Mouse (Mus musculus): ENCODE measurements around the gene Prrc2a. TPM values are rescaled to one million over a fixed set of nuclear protein-coding genes. Genes with fewer than 3 reads are reported as not detected.

The Prrc2a gene
- polyA plus RNA-seq, 2 experiments: 192 to 404 TPM

DNA sequence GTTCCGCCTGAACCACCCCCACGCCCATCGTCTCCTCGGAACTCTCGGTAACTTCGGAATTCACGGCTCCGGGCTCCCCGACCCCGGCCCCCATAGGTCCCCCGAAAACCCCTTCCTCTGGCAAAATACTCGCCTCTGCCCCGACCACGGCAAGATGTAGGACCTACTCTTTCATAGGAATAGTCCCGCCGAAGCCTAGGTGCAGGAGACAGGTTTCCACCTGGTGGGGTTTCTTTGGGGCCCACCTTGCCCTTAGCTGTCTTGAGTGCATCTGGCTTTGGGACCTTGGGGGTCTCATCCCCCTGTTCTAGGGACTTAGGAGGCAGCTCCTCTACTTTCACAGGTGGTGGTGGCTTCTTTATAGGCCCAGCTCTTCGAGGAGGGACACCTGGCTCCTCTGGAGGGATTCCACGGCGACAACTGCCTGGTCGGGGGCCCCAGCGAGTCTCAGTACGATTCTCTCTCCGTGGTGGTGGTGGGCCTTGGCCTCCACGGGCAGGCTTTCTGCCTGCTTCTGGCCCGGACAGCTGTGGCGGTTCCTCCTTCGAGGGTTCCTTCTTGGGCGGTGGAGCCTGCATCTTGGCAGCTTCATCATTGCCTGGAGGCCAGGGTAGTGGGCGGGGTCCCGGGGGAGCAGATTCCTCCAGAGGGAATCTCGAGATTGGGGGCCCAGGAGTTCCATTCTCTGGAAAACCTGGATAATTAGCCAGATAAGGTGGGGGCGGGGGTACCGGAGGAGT lies 8.1 kb downstream of the Prrc2a start:
- TF ChIP-seq POLR2A (IDR thresholded peaks at IDR 0.05; ENCODE audit: borderline replicate concordance, extremely low read depth, insufficient read depth, insufficient read length): no peak
- H3K9ac ChIP-seq (ENCODE audit: low read depth, low read length, severe bottlenecking): no peak overlapping the region

DNA sequence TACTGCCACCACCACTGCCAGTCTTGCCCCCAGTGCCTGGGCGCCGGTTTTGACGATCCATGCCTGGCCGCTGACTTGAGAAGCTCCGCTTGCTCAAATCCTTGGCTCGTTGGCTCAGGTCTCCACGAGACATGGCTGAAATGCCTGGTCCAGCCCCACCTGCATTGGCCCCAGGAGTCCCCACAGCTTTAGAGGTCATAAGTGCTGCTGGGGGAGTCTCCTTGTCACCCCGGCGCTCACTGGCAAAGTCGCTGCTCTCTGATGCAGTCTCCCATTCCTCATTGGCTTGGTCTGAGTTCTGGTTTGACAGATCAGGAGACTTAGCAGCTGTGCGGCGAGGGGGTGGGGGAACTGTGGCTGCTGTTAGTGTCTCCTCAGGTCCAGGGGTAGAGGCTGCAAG lies 9.2 kb downstream of the Prrc2a start:
- WGBS: 90% methylated on average over 12 of the region's 12 CpGs
- Histone ChIP-seq H3K9ac (ENCODE audit: low read depth, low read length, severe bottlenecking) (no peak overlapping the region), H3K9me3 (ENCODE audit: control insufficient read depth, low read length) (no peaks in the 10 kb centered on the region), H3K4me3 (replicated peaks; ENCODE audit: low read length) (no peak overlapping the region), H3K36me3 (ENCODE audit: control insufficient read depth, insufficient read depth, low read length) (peaks cover 99% of the 10 kb centered on the region), H3K27me3 (ENCODE audit: control insufficient read depth, insufficient read depth, low read length) (no peaks in the 10 kb centered on the region), H3K4me2 (replicated peaks; ENCODE audit: low read depth, low read length, severe bottlenecking) (no peak overlapping the region), H3K27ac (replicated peaks; ENCODE audit: low read depth, low read length) (no peak overlapping the region), H3K4me1 (ENCODE audit: control insufficient read depth, insufficient read depth, low read length) (no peaks in the 10 kb centered on the region)
- TF ChIP-seq POLR2A (IDR thresholded peaks at IDR 0.05; ENCODE audit: borderline replicate concordance, extremely low read depth, insufficient read depth, insufficient read length): no peak
- no peak for DNase-seq (ENCODE audit: low spot score)
- ATAC-seq (ENCODE audit: low FRiP score, low read depth): no peak

More for the DNA sequence above, 8.1 kb downstream of the Prrc2a start:
- Histone ChIP-seq H3K36me3 (ENCODE audit: control insufficient read depth, insufficient read depth, low read length) (peaks cover 100% of the 10 kb centered on the region), H3K9me3 (ENCODE audit: control insufficient read depth, low read length) (no peaks in the 10 kb centered on the region), H3K27me3 (ENCODE audit: control insufficient read depth, insufficient read depth, low read length) (no peaks in the 10 kb centered on the region), H3K27ac (replicated peaks; ENCODE audit: low read depth, low read length) (no peak overlapping the region), H3K4me2 (replicated peaks; ENCODE audit: low read depth, low read length, severe bottlenecking) (no peak overlapping the region), H3K4me3 (replicated peaks; ENCODE audit: low read length) (no peak overlapping the region), H3K4me1 (ENCODE audit: control insufficient read depth, insufficient read depth, low read length) (no peaks in the 10 kb centered on the region)
- no peak for ATAC-seq (ENCODE audit: low FRiP score, low read depth)
- WGBS: 89% methylated on average over 33 of the region's 33 CpGs
- DNase-seq (ENCODE audit: low spot score): no peak

DNA sequence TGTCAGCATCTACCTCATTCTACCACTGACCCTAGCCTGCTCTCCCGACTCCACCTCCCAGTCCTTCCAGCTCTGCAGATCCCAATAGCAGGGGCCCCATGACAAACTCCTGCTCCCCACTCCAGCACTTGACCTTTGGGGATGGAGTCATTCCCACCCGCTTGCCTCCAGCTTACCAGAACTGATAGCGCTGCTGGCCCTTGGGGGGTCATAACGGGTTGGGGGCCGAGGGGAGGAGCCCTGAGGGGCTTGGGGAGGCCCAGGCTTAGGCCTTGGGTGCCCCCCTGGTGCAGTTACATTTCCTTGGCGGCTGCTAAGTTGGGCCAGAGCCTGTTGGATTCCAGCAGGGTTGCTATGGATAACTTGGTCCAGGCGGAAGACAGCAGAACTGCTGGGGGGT lies 10.1 kb downstream of the Prrc2a start:
- ATAC-seq (ENCODE audit: low FRiP score, low read depth) (no peak), DNase-seq (ENCODE audit: low spot score) (no peak)
- Histone ChIP-seq H3K4me1 (ENCODE audit: control insufficient read depth, insufficient read depth, low read length) (no peaks in the 10 kb centered on the region), H3K27me3 (ENCODE audit: control insufficient read depth, insufficient read depth, low read length) (no peaks in the 10 kb centered on the region), H3K9ac (ENCODE audit: low read depth, low read length, severe bottlenecking) (0 out of 2 replicates have a peak overlapping the region, but pooled peaks have one; percentile 25), H3K9me3 (ENCODE audit: control insufficient read depth, low read length) (no peaks in the 10 kb centered on the region), H3K27ac (replicated peaks; ENCODE audit: low read depth, low read length) (no peak overlapping the region), H3K4me2 (replicated peaks; ENCODE audit: low read depth, low read length, severe bottlenecking) (no peak overlapping the region), H3K36me3 (ENCODE audit: control insufficient read depth, insufficient read depth, low read length) (peaks cover 99% of the 10 kb centered on the region), H3K4me3 (replicated peaks; ENCODE audit: low read length) (no peak overlapping the region)
- 84% methylated on average over 7 of the region's 7 CpGs for WGBS
- no peak for TF ChIP-seq POLR2A (IDR thresholded peaks at IDR 0.05; ENCODE audit: borderline replicate concordance, extremely low read depth, insufficient read depth, insufficient read length)

DNA sequence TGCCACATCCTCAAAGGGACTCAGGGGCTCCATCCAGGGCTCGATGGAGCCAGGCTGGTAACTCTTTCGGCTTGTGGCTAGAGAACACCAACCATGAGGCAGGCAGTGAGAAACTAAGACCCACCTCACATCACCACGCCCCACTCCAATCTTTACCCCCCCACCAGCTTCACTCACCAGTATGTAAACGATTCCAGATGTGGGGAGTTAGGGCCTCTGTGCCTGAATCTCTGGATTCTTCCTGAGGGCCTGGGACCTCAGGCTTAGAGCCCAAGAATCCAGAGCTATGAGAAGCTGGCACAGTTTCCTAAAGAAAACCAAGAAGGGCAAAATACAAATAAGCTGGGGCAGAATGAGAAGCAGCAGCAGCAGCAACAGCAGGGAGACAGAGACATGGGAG lies 10.8 kb downstream of the Prrc2a start:
- no peak overlapping the region for H3K4me2 ChIP-seq (replicated peaks; ENCODE audit: low read depth, low read length, severe bottlenecking)
- no peak overlapping the region for H3K27ac ChIP-seq (replicated peaks; ENCODE audit: low read depth, low read length)
- no peaks in the 10 kb centered on the region for H3K9me3 ChIP-seq (ENCODE audit: control insufficient read depth, low read length)
- no peak for TF ChIP-seq POLR2A (IDR thresholded peaks at IDR 0.05; ENCODE audit: borderline replicate concordance, extremely low read depth, insufficient read depth, insufficient read length)
- 0 out of 2 replicates have a peak overlapping the region, but pooled peaks have one; percentile 25 for H3K9ac ChIP-seq (ENCODE audit: low read depth, low read length, severe bottlenecking)
- WGBS: 63% methylated on average over 4 of the region's 4 CpGs
- no peak overlapping the region for H3K4me3 ChIP-seq (replicated peaks; ENCODE audit: low read length)
- ATAC-seq (ENCODE audit: low FRiP score, low read depth) (no peak), DNase-seq (ENCODE audit: low spot score) (no peak)
- H3K36me3 ChIP-seq (ENCODE audit: control insufficient read depth, insufficient read depth, low read length): peaks cover 99% of the 10 kb centered on the region
- H3K4me1 ChIP-seq (ENCODE audit: control insufficient read depth, insufficient read depth, low read length): no peaks in the 10 kb centered on the region
- no peaks in the 10 kb centered on the region for H3K27me3 ChIP-seq (ENCODE audit: control insufficient read depth, insufficient read depth, low read length)

DNA sequence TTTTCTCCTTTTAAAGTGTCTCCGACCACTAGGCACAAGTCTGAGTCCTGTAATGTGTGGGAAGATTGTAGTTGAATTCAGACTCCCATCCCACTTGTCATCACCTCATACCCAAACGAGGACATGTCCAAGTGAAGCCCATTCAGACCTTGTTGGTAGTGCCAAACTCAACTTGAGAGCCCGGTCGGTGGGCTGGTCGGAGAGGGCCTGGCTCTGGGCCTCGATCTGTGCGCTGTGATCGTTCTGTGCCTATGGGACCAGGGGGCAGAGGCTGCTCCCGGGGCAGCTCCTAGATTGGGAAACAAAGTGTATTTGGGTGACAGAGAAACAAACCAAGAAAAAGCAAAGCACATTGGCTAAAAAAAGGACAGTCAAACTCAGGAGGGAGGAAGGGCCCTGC lies 11.6 kb downstream of the Prrc2a start:
- no peak for DNase-seq (ENCODE audit: low spot score)
- Histone ChIP-seq H3K36me3 (ENCODE audit: control insufficient read depth, insufficient read depth, low read length) (peaks cover 99% of the 10 kb centered on the region), H3K27me3 (ENCODE audit: control insufficient read depth, insufficient read depth, low read length) (no peaks in the 10 kb centered on the region), H3K4me3 (replicated peaks; ENCODE audit: low read length) (no peak overlapping the region), H3K4me1 (ENCODE audit: control insufficient read depth, insufficient read depth, low read length) (no peaks in the 10 kb centered on the region), H3K9me3 (ENCODE audit: control insufficient read depth, low read length) (no peaks in the 10 kb centered on the region), H3K4me2 (replicated peaks; ENCODE audit: low read depth, low read length, severe bottlenecking) (no peak overlapping the region), H3K27ac (replicated peaks; ENCODE audit: low read depth, low read length) (no peak overlapping the region), H3K9ac (ENCODE audit: low read depth, low read length, severe bottlenecking) (no peak overlapping the region)
- ATAC-seq (ENCODE audit: low FRiP score, low read depth): no peak
- WGBS: 91% methylated on average over 9 of the region's 9 CpGs
- no peak for TF ChIP-seq POLR2A (IDR thresholded peaks at IDR 0.05; ENCODE audit: borderline replicate concordance, extremely low read depth, insufficient read depth, insufficient read length)
